Mouse (Mus musculus): ENCODE measurements around the gene Rnf150.

DNA sequence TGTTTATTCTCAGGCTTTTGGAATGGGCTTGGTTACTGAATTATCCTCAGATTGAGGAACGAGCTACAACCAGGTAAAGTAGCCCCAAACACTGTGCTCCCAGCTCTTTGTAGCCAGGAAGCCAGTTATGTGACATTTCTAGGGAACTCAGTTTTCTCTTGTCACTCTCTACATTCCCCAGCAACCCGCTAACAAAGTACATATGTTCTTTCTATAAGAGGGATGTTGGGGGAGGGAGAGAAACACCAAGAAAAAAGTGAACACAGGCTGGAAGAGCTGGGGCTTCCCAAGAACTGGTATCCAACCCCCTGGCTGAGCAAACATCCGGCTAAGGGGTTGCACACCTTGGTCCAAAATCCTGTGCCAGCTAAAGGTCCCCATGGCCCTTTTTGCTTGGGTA lies 82.7 kb downstream of the Rnf150 start:
- no peak for TF ChIP-seq MAX (IDR thresholded peaks at IDR 0.05; ENCODE audit: low read length)
- TF ChIP-seq TCF12 (IDR thresholded peaks at IDR 0.05; ENCODE audit: low read depth, low read length) = no peak
- TF ChIP-seq TAL1 (IDR thresholded peaks at IDR 0.05; ENCODE audit: low read length) = no peak
- no peak for TF ChIP-seq RCOR1 (IDR thresholded peaks at IDR 0.05; ENCODE audit: low read depth, low read length)
- TF ChIP-seq POLR2A (IDR thresholded peaks at IDR 0.05; ENCODE audit: control insufficient read depth in 1 of 2, insufficient read depth in 1 of 2, low read depth in 1 of 2, low read length in 2 of 2, poor library complexity in 1 of 2) = no peak
- TF ChIP-seq UBTF (IDR thresholded peaks at IDR 0.05; ENCODE audit: borderline replicate concordance, insufficient read depth, low read depth, low read length) = no peak
- TF ChIP-seq CTCF (IDR thresholded peaks at IDR 0.05 in 2 of 3, conservative IDR thresholded peaks at IDR 0.05 in 1 of 3; ENCODE audit: control insufficient read depth in 1 of 3, insufficient read depth in 1 of 3, low read depth in 2 of 3, low read length in 3 of 3, poor library complexity in 1 of 3, severe bottlenecking in 1 of 3) = no peak
- no peak for TF ChIP-seq ZC3H11A (IDR thresholded peaks at IDR 0.05; ENCODE audit: low read depth, low read length)
- no peak for TF ChIP-seq MXI1 (IDR thresholded peaks at IDR 0.05; ENCODE audit: low read depth, low read length)
- no peak for TF ChIP-seq HCFC1 (IDR thresholded peaks at IDR 0.05; ENCODE audit: low read depth, low read length)
- TF ChIP-seq SIN3A (IDR thresholded peaks at IDR 0.05; ENCODE audit: low read length) = no peak
- TF ChIP-seq USF1 (IDR thresholded peaks at IDR 0.05; ENCODE audit: low read depth, low read length) = no peak

Data from MEL (cell line).